Mouse (Mus musculus): ENCODE data around the gene Suclg2. TPM values are rescaled to one million over a fixed set of nuclear protein-coding genes. Genes with fewer than 3 reads are reported as not detected.

Gene Suclg2
- polyA plus RNA-seq, 1 experiment from 2014 or later: 15.4 TPM

DNA sequence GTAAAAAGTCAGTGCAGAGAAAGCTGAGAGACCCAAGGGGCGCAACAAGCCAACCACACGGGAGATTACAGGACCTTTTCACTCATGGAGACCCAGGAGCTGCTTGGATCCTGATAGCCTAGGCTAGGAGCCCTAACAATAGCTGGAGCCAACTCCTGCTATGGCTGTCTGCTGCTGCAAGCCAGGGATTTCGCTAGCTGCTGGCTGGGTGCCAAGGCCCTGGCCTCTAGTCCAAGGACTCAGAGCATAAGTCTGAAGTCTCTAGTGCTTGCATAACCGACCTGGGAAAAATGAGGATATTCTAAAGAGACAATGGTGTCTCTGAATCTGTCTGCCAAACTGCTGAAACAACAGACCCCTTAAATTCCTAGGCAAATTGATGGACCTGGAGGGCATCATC, 273.6 kb downstream of the Suclg2 start:
- no peak for ATAC-seq
- no peaks in the 10 kb centered on the region for H3K27me3 ChIP-seq (replicated peaks; ENCODE audit: control insufficient read depth, insufficient read depth, low read length)
- H3K4me3 ChIP-seq (replicated peaks; ENCODE audit: low read length): no peak overlapping the region
- 59% methylated on average over 4 of the region's 4 CpGs for WGBS
- no peak overlapping the region for H3K4me2 ChIP-seq (ENCODE audit: low read length)
- no peaks in the 10 kb centered on the region for H3K36me3 ChIP-seq (ENCODE audit: control insufficient read depth, insufficient read depth)
- H3K9me3 ChIP-seq (ENCODE audit: control insufficient read depth, low read length): 0 out of 2 replicates have a peak, but pooled peaks cover 3% of the 10 kb centered on the region
- no peak overlapping the region for H3K27ac ChIP-seq (ENCODE audit: low read length)
- H3K9ac ChIP-seq (replicated peaks; ENCODE audit: low read depth, low read length): no peak overlapping the region
- H3K4me1 ChIP-seq (replicated peaks; ENCODE audit: control insufficient read depth, insufficient read depth, low read length): no peaks in the 10 kb centered on the region

Measured in forebrain, embryonic 16.5 days (tissue).